In genomic region chr11:44881056-44881683, GRCm38 (mm10) we compare ENCODE assay signal across 22 mouse cellular contexts.
DNase-seq lines count a peak whose midpoint lies in the region; ATAC-seq and TF ChIP-seq lines count a peak whose summit lies in the region.
"Had no signal": no experiment of that assay in that cellular context is flagged by ENCODE, and none has a peak within 500 bp of the region (broad histone marks: within the 10 kb centered on the region; RNA-seq: fewer than 3 reads in every experiment).

No protein-coding gene starts in this region.

- peak; percentile 40 for DNase-seq in thymus, postnatal 0 days (ENCODE audit: low spot score)
- DNase-seq in thymus, adult 18-20 months: no peak
- DNase-seq in thymus, postnatal 4 days: peak; percentile 28
- no peak for DNase-seq in layer of hippocampus, postnatal 36 days
- no peak for DNase-seq in layer of hippocampus, adult 2 months (ENCODE audit: low spot score in 2 of 2)
- DNase-seq: adrenal gland, postnatal 14 days; cerebellum, adult 18-20 months; cerebellum, adult 9-11 months; cerebellum, postnatal 36 days; gastrocnemius, adult 2 months; gastrocnemius, postnatal 25 days; heart, adult 18-20 months; heart, postnatal 10 days had no signal

- H3K9me3 ChIP-seq in megakaryocyte, embryonic 14.5 days: no peaks in the 10 kb centered on the region
- H3K9me3 ChIP-seq: embryonic facial prominence, embryonic 10.5 days; G1E; heart, embryonic 10.5 days; hindbrain, embryonic 10.5 days had no signal

- no peak for TF ChIP-seq CTCF in layer of hippocampus, adult 2 months (conservative IDR thresholded peaks at IDR 0.05)

- no peak for ATAC-seq in megakaryocyte, adult 5-6 weeks (ENCODE audit: poor library complexity, severe bottlenecking)
- peak; percentile 81 for ATAC-seq in megakaryocyte progenitor cell, adult 5-6 weeks (replicated peaks; ENCODE audit: poor library complexity)
- ATAC-seq: forebrain, embryonic 14.5 days had no signal

- peaks cover 48% of the 10 kb centered on the region for H3K4me1 ChIP-seq in megakaryocyte, embryonic 14.5 days
- H3K4me1 ChIP-seq: heart, embryonic 10.5 days had no signal

- H3K27me3 ChIP-seq in megakaryocyte, embryonic 14.5 days (replicated peaks): no peaks in the 10 kb centered on the region

- no peak overlapping the region for H3K27ac ChIP-seq in layer of hippocampus, adult 2 months
- H3K27ac ChIP-seq: embryonic facial prominence, embryonic 10.5 days; gastrocnemius, adult 2 months; heart, embryonic 10.5 days; hindbrain, embryonic 10.5 days; hindbrain, embryonic 14.5 days had no signal

- H3K36me3 ChIP-seq in megakaryocyte, embryonic 14.5 days (replicated peaks; ENCODE audit: low read length): no peaks in the 10 kb centered on the region
- H3K36me3 ChIP-seq: embryonic facial prominence, embryonic 10.5 days; G1E; heart, embryonic 10.5 days; hindbrain, embryonic 10.5 days had no signal

- peak overlapping the region; percentile 46 for H3K4me3 ChIP-seq in megakaryocyte, embryonic 14.5 days (replicated peaks)
- no peak overlapping the region for H3K4me3 ChIP-seq in layer of hippocampus, adult 2 months
- H3K4me3 ChIP-seq: embryonic facial prominence, embryonic 10.5 days; gastrocnemius, adult 2 months; heart, embryonic 10.5 days; hindbrain, embryonic 10.5 days had no signal

Comparison
In these comparisons a context has a peak if more than half of its experiments do, and no peak if none do; other contexts are left out.
1. DNase-seq: peak in thymus, postnatal 0 days (single experiment) and thymus, postnatal 4 days (single experiment); none in thymus, adult 18-20 months (0 of 2), layer of hippocampus, postnatal 36 days (0 of 2) and layer of hippocampus, adult 2 months (0 of 2).